Mouse (Mus musculus) MEL (cell line): ENCODE data around the gene Nol12.

Experiments used
- CHD2 ChIP-seq: IDR thresholded peaks from 2 replicates; pipeline ENCODE4 v1.6.1; 2011; ENCODE audit warnings: low read length, improper control_type of control experiment
- CTCF ChIP-seq, 3 experiments: IDR thresholded peaks in 2 of 3; conservative IDR thresholded peaks in 1 of 3; 2 replicates each; pipeline ENCODE4 v1.5.1; 2011 to 2012; ENCODE audit warnings: low read length in 3 of 3, low read depth in 2 of 3, mild to moderate bottlenecking in 2 of 3, improper control_type of control experiment in 1 of 3, inconsistent platforms in 1 of 3, mixed read lengths in 1 of 3, moderate library complexity in 1 of 3; ENCODE audit not compliant: control insufficient read depth in 1 of 3, insufficient read depth in 1 of 3, poor library complexity in 1 of 3, severe bottlenecking in 1 of 3
- E2F4 ChIP-seq: IDR thresholded peaks from 2 replicates; pipeline ENCODE4 v1.6.1; 2011; ENCODE audit warnings: low read depth, low read length, improper control_type of control experiment, borderline replicate concordance
- ELF1 ChIP-seq: IDR thresholded peaks from 2 replicates; pipeline ENCODE4 v1.6.1; 2014; ENCODE audit warnings: low read depth, mild to moderate bottlenecking, inconsistent platforms, low read length, improper control_type of control experiment, moderate library complexity
- EP300 ChIP-seq, 2 experiments: IDR thresholded peaks; 2 replicates each; pipeline ENCODE4 v1.6.1; 2011; ENCODE audit warnings: improper control_type of control experiment in 2 of 2, low read length in 2 of 2, low read depth in 1 of 2, mild to moderate bottlenecking in 1 of 2
- GATA1 ChIP-seq: IDR thresholded peaks from 2 replicates; pipeline ENCODE4 v1.6.1; 2011; ENCODE audit warnings: low read depth, low read length, improper control_type of control experiment
- HCFC1 ChIP-seq: IDR thresholded peaks from 2 replicates; pipeline ENCODE4 v1.6.1; 2012; ENCODE audit warnings: low read depth, mild to moderate bottlenecking, inconsistent platforms, low read length, improper control_type of control experiment, moderate library complexity
- KAT2A ChIP-seq: conservative IDR thresholded peaks from 2 replicates; pipeline ENCODE4 v1.6.1; 2012; ENCODE audit warnings: low read depth, low read length, improper control_type of control experiment, inconsistent platforms
- MAX ChIP-seq: IDR thresholded peaks from 2 replicates; pipeline ENCODE4 v1.6.1; 2011; ENCODE audit warnings: low read length, improper control_type of control experiment
- MEF2A ChIP-seq: IDR thresholded peaks from 2 replicates; pipeline ENCODE4 v1.6.1; 2014; ENCODE audit warnings: low read depth, mild to moderate bottlenecking, inconsistent platforms, low read length, improper control_type of control experiment; ENCODE audit not compliant: poor library complexity, insufficient replicate concordance, severe bottlenecking; ENCODE audit errors: extremely low read depth
- NRF1 ChIP-seq: IDR thresholded peaks from 2 replicates; pipeline ENCODE4 v1.6.1; 2014; ENCODE audit warnings: low read depth, mild to moderate bottlenecking, inconsistent platforms, low read length, improper control_type of control experiment, moderate library complexity; ENCODE audit not compliant: poor library complexity, insufficient read depth, severe bottlenecking
- POLR2A ChIP-seq, 2 experiments: IDR thresholded peaks; 2 replicates each; pipeline ENCODE4 v1.6.1; 2011 to 2012; ENCODE audit warnings: low read length in 2 of 2, mild to moderate bottlenecking in 2 of 2, control low read depth in 1 of 2, improper control_type of control experiment in 1 of 2, low read depth in 1 of 2, moderate library complexity in 1 of 2; ENCODE audit not compliant: control insufficient read depth in 1 of 2, insufficient read depth in 1 of 2, poor library complexity in 1 of 2
- RCOR1 ChIP-seq: IDR thresholded peaks from 2 replicates; pipeline ENCODE4 v1.6.1; 2012; ENCODE audit warnings: low read depth, mild to moderate bottlenecking, inconsistent platforms, low read length, improper control_type of control experiment
- USF2 ChIP-seq, 2 experiments: IDR thresholded peaks; 2 replicates each; pipeline ENCODE4 v1.6.1; 2011 to 2012; ENCODE audit warnings: improper control_type of control experiment in 2 of 2, low read length in 2 of 2, borderline replicate concordance in 1 of 2, inconsistent platforms in 1 of 2, low read depth in 1 of 2, mild to moderate bottlenecking in 1 of 2; ENCODE audit not compliant: insufficient read depth in 1 of 2

GRCm38 (mm10) chr15:78990970-78991525 is 56.3 kb downstream of the Nol12 start:
- TF ChIP-seq NRF1: no peak
- TF ChIP-seq KAT2A: no peak
- no peak for TF ChIP-seq E2F4
- TF ChIP-seq MEF2A: no peak
- TF ChIP-seq CHD2: no peak
- TF ChIP-seq CTCF (IDR thresholded peaks at IDR 0.05 in 2 of 3, conservative IDR thresholded peaks at IDR 0.05 in 1 of 3; ENCODE audit: control insufficient read depth in 1 of 3, insufficient read depth in 1 of 3, low read depth in 2 of 3, low read length in 3 of 3, poor library complexity in 1 of 3, severe bottlenecking in 1 of 3): no peak
- no peak for TF ChIP-seq HCFC1
- no peak for TF ChIP-seq POLR2A (IDR thresholded peaks at IDR 0.05; ENCODE audit: control insufficient read depth in 1 of 2, insufficient read depth in 1 of 2, low read depth in 1 of 2, low read length in 2 of 2, poor library complexity in 1 of 2)
- no peak for TF ChIP-seq USF2 (IDR thresholded peaks at IDR 0.05; ENCODE audit: borderline replicate concordance in 1 of 2, insufficient read depth in 1 of 2, low read depth in 1 of 2, low read length in 2 of 2)
- no peak for TF ChIP-seq RCOR1
- TF ChIP-seq GATA1: no peak
- no peak for TF ChIP-seq EP300 (IDR thresholded peaks at IDR 0.05; ENCODE audit: low read depth in 1 of 2, low read length in 2 of 2)
- TF ChIP-seq MAX: no peak
- no peak for TF ChIP-seq ELF1
